8 mouse cellular contexts compared by ENCODE assay signal in genomic region chr7:98655681-98656530, GRCm38 (mm10). TPM values are rescaled to one million over a fixed set of nuclear protein-coding genes. Genes with fewer than 3 reads are reported as not detected.
DNase-seq lines count a peak whose midpoint lies in the region; ATAC-seq and TF ChIP-seq lines count a peak whose summit lies in the region.

No protein-coding gene starts in this region.

- peaks cover 45% of the 10 kb centered on the region for H3K36me3 ChIP-seq in erythroblast, embryonic 14.5 days (ENCODE audit: control insufficient read depth)
- peaks cover 23% of the 10 kb centered on the region for H3K36me3 ChIP-seq in heart, embryonic 12.5 days
- H3K36me3 ChIP-seq in kidney, postnatal 0 days (ENCODE audit: insufficient read depth, low read length) = peaks cover 8% of the 10 kb centered on the region; the same call in 1 of the 2 replicates
- peaks cover 8% of the 10 kb centered on the region; the same call in 1 of the 2 replicates for H3K36me3 ChIP-seq in liver, adult 2 months (ENCODE audit: control insufficient read depth, insufficient read depth, low read length)

- 0 out of 2 replicates have a peak, but pooled peaks have one; percentile 26 for TF ChIP-seq POLR2A in liver, adult 2 months (IDR thresholded peaks at IDR 0.05; ENCODE audit: extremely low read depth, insufficient read depth, low read length)

- H3K27ac ChIP-seq in heart, embryonic 12.5 days (ENCODE audit: poor library complexity, severe bottlenecking) = peak overlapping the region; percentile 98
- peak overlapping the region; percentile 95 for H3K27ac ChIP-seq in kidney, postnatal 0 days
- H3K27ac ChIP-seq in liver, adult 2 months (replicated peaks; ENCODE audit: insufficient read depth, low read depth, low read length) = peak overlapping the region; percentile 71

- peak overlapping the region; percentile 100 for H3K4me3 ChIP-seq in erythroblast, embryonic 14.5 days (replicated peaks)
- H3K4me3 ChIP-seq in heart, embryonic 12.5 days = peak overlapping the region; percentile 96
- peak overlapping the region; percentile 96 for H3K4me3 ChIP-seq in kidney, postnatal 0 days (replicated peaks; ENCODE audit: low read depth, low read length)
- H3K4me3 ChIP-seq in liver, adult 2 months (ENCODE audit: insufficient read depth, low read depth, low read length) = peak overlapping the region; percentile 82

- H3K79me2 ChIP-seq in liver, adult 2 months (ENCODE audit: control insufficient read depth, insufficient read depth, low read length) = no peaks in the 10 kb centered on the region; the same call in 1 of the 2 replicates

- H3K27me3 ChIP-seq in erythroblast, embryonic 14.5 days (ENCODE audit: control insufficient read depth) = no peaks in the 10 kb centered on the region
- no peaks in the 10 kb centered on the region for H3K27me3 ChIP-seq in heart, embryonic 12.5 days (replicated peaks)
- H3K27me3 ChIP-seq in kidney, postnatal 0 days (ENCODE audit: insufficient read depth, low read length) = no peaks in the 10 kb centered on the region
- no peaks in the 10 kb centered on the region for H3K27me3 ChIP-seq in liver, adult 2 months (ENCODE audit: control insufficient read depth, insufficient read depth, low read length)

- peak overlapping the region; percentile 74 for H3K4me2 ChIP-seq in heart, embryonic 12.5 days
- H3K4me2 ChIP-seq in kidney, postnatal 0 days (ENCODE audit: low read length) = peak overlapping the region; percentile 81

- peak; percentile 42; the same call in 1 of the 2 replicates for TF ChIP-seq CTCF in kidney, postnatal 0 days (IDR thresholded peaks at IDR 0.05; ENCODE audit: low read depth)
- TF ChIP-seq CTCF in liver, adult 2 months (IDR thresholded peaks at IDR 0.05; ENCODE audit: low read depth, low read length) = no peak

- peaks cover 30% of the 10 kb centered on the region for H3K4me1 ChIP-seq in erythroblast, embryonic 14.5 days (ENCODE audit: control insufficient read depth)
- H3K4me1 ChIP-seq in heart, embryonic 12.5 days (replicated peaks) = peaks cover 7% of the 10 kb centered on the region
- H3K4me1 ChIP-seq in kidney, postnatal 0 days (replicated peaks; ENCODE audit: insufficient read depth, low read length) = peaks cover 5% of the 10 kb centered on the region
- 0 out of 2 replicates have a peak, but pooled peaks cover 2% of the 10 kb centered on the region for H3K4me1 ChIP-seq in liver, adult 2 months (ENCODE audit: control insufficient read depth, insufficient read depth, low read length)

- ATAC-seq in heart, embryonic 12.5 days (ENCODE audit: insufficient number of reproducible peaks, low FRiP score) = peak; percentile 76
- ATAC-seq in kidney, postnatal 0 days (replicated peaks; ENCODE audit: low FRiP score, low read depth) = peak; percentile 56
- ATAC-seq in monocyte, adult 5-6 weeks (replicated peaks; ENCODE audit: insufficient number of reproducible peaks, low FRiP score, low TSS enrichment, poor library complexity, severe bottlenecking) = peak; percentile 75

- peak; percentile 86 for DNase-seq in CD4-positive, CD25-positive, alpha-beta regulatory T cell, adult 2 months (ENCODE audit: low read depth, low spot score)
- DNase-seq in brain, embryonic 18.5 days (ENCODE audit: low read depth, low spot score) = peak; percentile 51
- peak; percentile 94 for DNase-seq in kidney, postnatal 0 days (ENCODE audit: low spot score)
- peak; percentile 54 for DNase-seq in liver, adult 2 months (ENCODE audit: extremely low read depth, low read depth, low spot score)
- peak; percentile 75 to 87 for DNase-seq in spleen, postnatal 4 days (ENCODE audit: low spot score in 2 of 2)

- under 1% methylated on average over 73 of the region's 74 CpGs for WGBS in heart, embryonic 12.5 days
- under 1% methylated on average over 73 of the region's 74 CpGs for WGBS in kidney, postnatal 0 days
- under 1% methylated on average over 72 of the region's 74 CpGs for WGBS in liver, adult 2 months

- H3K9me3 ChIP-seq in erythroblast, embryonic 14.5 days (ENCODE audit: control insufficient read depth, low read length) = no peaks in the 10 kb centered on the region
- H3K9me3 ChIP-seq in heart, embryonic 12.5 days (replicated peaks) = no peaks in the 10 kb centered on the region
- H3K9me3 ChIP-seq in kidney, postnatal 0 days (replicated peaks; ENCODE audit: low read length) = no peaks in the 10 kb centered on the region

- H3K9ac ChIP-seq in heart, embryonic 12.5 days = peak overlapping the region; percentile 96
- H3K9ac ChIP-seq in kidney, postnatal 0 days (ENCODE audit: low read depth, low read length) = peak overlapping the region; percentile 90
- H3K9ac ChIP-seq in liver, adult 2 months (ENCODE audit: low read depth, low read length) = peak overlapping the region; percentile 78

RNA-seq across cellular contexts. Expression of gene Emsy, which starts 0.7 kb away (rescaled TPM):
- polyA plus RNA-seq in erythroblast, embryonic 14.5 days (2012) = 0.29 and 0.51 TPM in 2 replicates
- polyA plus RNA-seq in heart, embryonic 12.5 days (2016; fragmentation: Nextera tagmentation; extraction: Ambion mirVana) = 28.2 and 34.1 TPM in 2 replicates
- 14.1 and 17.3 TPM in 2 replicates for polyA plus RNA-seq in kidney, postnatal 0 days (2015; fragmentation: Nextera tagmentation; extraction: Ambion mirVana)
- 9.1 and 10.9 TPM in 2 replicates for total RNA-seq in liver, adult 2 months (2014; rRNA removed)
- 4.2 and 7.9 TPM in 2 replicates for polyA plus RNA-seq in liver, adult 2 months (2012; rRNA removed)
- total RNA-seq in monocyte, adult 5-6 weeks (2017) = 40.2 to 72.1 TPM (median 41.5 TPM) in 3 replicates

RNA-seq across cellular contexts. Expression of gene Thap12, which starts 47.0 kb away (rescaled TPM):
- polyA plus RNA-seq in erythroblast, embryonic 14.5 days (2012) = 0.30 and 0.42 TPM in 2 replicates
- 49.2 and 50.1 TPM in 2 replicates for polyA plus RNA-seq in heart, embryonic 12.5 days (2016; fragmentation: Nextera tagmentation; extraction: Ambion mirVana)
- 45.5 and 47.2 TPM in 2 replicates for polyA plus RNA-seq in kidney, postnatal 0 days (2015; fragmentation: Nextera tagmentation; extraction: Ambion mirVana)
- 22.2 and 23.5 TPM in 2 replicates for total RNA-seq in liver, adult 2 months (2014; rRNA removed)
- 5.9 TPM in 2 replicates for polyA plus RNA-seq in liver, adult 2 months (2012; rRNA removed)
- total RNA-seq in monocyte, adult 5-6 weeks (2017) = 32.9 to 43.6 TPM (median 40.7 TPM) in 3 replicates

Comparison
In these comparisons a context has a peak if more than half of its experiments do, and no peak if none do; other contexts are left out.
1. Peak in every context shown above with its lines: DNase-seq, ATAC-seq, H3K4me3 ChIP-seq and H3K27ac ChIP-seq.